Mouse (Mus musculus) 3T3-L1 (cell line): ENCODE measurements around the gene Dr1.
"Not testable (repeated sequence)": the region's sequence is repeated elsewhere in the genome, so short reads cannot be mapped to it uniquely, and the experiment has no call there.

ENCODE experiments used
- DNase-seq: peaks from one replicate; pipeline ENCODE4 v3.0.0-alpha.2; 2015; ENCODE audit warnings: low read depth, low spot score

Gene Dr1

GRCm38 (mm10) chr5:108268127-108269062 lies at the start of gene Dr1:
Dr1 (plus strand) TSS chr5:108268897.
- peak; percentile 86 for DNase-seq

GRCm38 (mm10) chr5:108224077-108224476 lies 44.6 kb upstream of the Dr1 start:
- DNase-seq: no peak

- no peak for DNase-seq
Measured at GRCm38 (mm10) chr5:108226159-108226558, 42.5 kb upstream of the Dr1 start.

- DNase-seq: peak; percentile 81
Measured at GRCm38 (mm10) chr5:108246314-108246765, 22.4 kb upstream of the Dr1 start.

- DNase-seq: no peak
Measured at GRCm38 (mm10) chr5:108250033-108250432, 18.7 kb upstream of the Dr1 start.

- DNase-seq: no peak
Measured at GRCm38 (mm10) chr5:108255259-108255658, 13.4 kb upstream of the Dr1 start.

GRCm38 (mm10) chr5:108262722-108263121 lies 6.0 kb upstream of the Dr1 start:
- DNase-seq: no peak

GRCm38 (mm10) chr5:108263785-108264184 lies 4.9 kb upstream of the Dr1 start:
- DNase-seq: not testable (repeated sequence)

GRCm38 (mm10) chr5:108266990-108267389 lies 1.7 kb upstream of the Dr1 start:
- DNase-seq: no peak

GRCm38 (mm10) chr5:108269063-108269810 lies 540 bp downstream of the Dr1 start:
- DNase-seq: peak; percentile 29

GRCm38 (mm10) chr5:108269811-108270151 lies 1.1 kb downstream of the Dr1 start:
- no peak for DNase-seq

GRCm38 (mm10) chr5:108270415-108270814 lies 1.7 kb downstream of the Dr1 start:
- no peak for DNase-seq

GRCm38 (mm10) chr5:108271345-108271744 lies 2.6 kb downstream of the Dr1 start:
- not testable (repeated sequence) for DNase-seq

GRCm38 (mm10) chr5:108286957-108287356 lies 18.3 kb downstream of the Dr1 start:
- no peak for DNase-seq

- no peak for DNase-seq
Measured at GRCm38 (mm10) chr5:108301567-108301966, 32.9 kb downstream of the Dr1 start.

GRCm38 (mm10) chr5:108312224-108313064 lies 43.7 kb downstream of the Dr1 start, which contains the start of gene Pigg:
Pigg (plus strand) TSS chr5:108312609.
- peak; percentile 89 for DNase-seq

- DNase-seq: peak; percentile 12
Measured at GRCm38 (mm10) chr5:108313065-108313860, 44.6 kb downstream of the Dr1 start.
